Mouse (Mus musculus): ENCODE measurements around the gene Card9.
A peak's percentile ranks its signal among the peaks of the same experiment; 100 is the strongest.

Card9 gene

GRCm38 (mm10) chr2:26327852-26328251 lies 32.9 kb downstream of the Card9 start:
- no peak for DNase-seq (ENCODE audit: low read depth, low spot score)

GRCm38 (mm10) chr2:26325386-26326181 lies 35.1 kb downstream of the Card9 start:
- DNase-seq (ENCODE audit: low read depth, low spot score) = peak; percentile 78

- no peak for DNase-seq (ENCODE audit: low read depth, low spot score)
Observed at GRCm38 (mm10) chr2:26324917-26325316, 35.8 kb downstream of the Card9 start.

- no peak for DNase-seq (ENCODE audit: low read depth, low spot score)
Observed at GRCm38 (mm10) chr2:26323589-26324325, 37.0 kb downstream of the Card9 start.

GRCm38 (mm10) chr2:26320245-26321185 lies 40.2 kb downstream of the Card9 start:
- no peak for DNase-seq (ENCODE audit: low read depth, low spot score)

- DNase-seq (ENCODE audit: low read depth, low spot score) = no peak
Observed at GRCm38 (mm10) chr2:26319519-26320244, 41.0 kb downstream of the Card9 start.

GRCm38 (mm10) chr2:26319109-26319508 lies 41.6 kb downstream of the Card9 start:
- DNase-seq (ENCODE audit: low read depth, low spot score) = no peak

GRCm38 (mm10) chr2:26317991-26318672 lies 42.6 kb downstream of the Card9 start:
- DNase-seq (ENCODE audit: low read depth, low spot score) = no peak

GRCm38 (mm10) chr2:26317371-26317770 lies 43.3 kb downstream of the Card9 start:
- DNase-seq (ENCODE audit: low read depth, low spot score) = no peak

- peak; percentile 70 for DNase-seq (ENCODE audit: low read depth, low spot score)
Observed at GRCm38 (mm10) chr2:26316576-26317246, 44.0 kb downstream of the Card9 start.

- DNase-seq (ENCODE audit: low read depth, low spot score) = peak; percentile 32
Observed at GRCm38 (mm10) chr2:26315925-26316311, 44.8 kb downstream of the Card9 start.

- DNase-seq (ENCODE audit: low read depth, low spot score) = peak; percentile 72
Observed at GRCm38 (mm10) chr2:26315072-26315924, 45.4 kb downstream of the Card9 start, which contains the start of gene Gpsm1. Gene Gpsm1, plus strand, starts transcription at chr2:26315515.

- DNase-seq (ENCODE audit: low read depth, low spot score) = peak; percentile 71
Observed at GRCm38 (mm10) chr2:26314281-26315071, 46.2 kb downstream of the Card9 start.

GRCm38 (mm10) chr2:26313394-26313793 lies 47.3 kb downstream of the Card9 start:
- no peak for DNase-seq (ENCODE audit: low read depth, low spot score)

- DNase-seq (ENCODE audit: low read depth, low spot score) = no peak
Observed at GRCm38 (mm10) chr2:26312812-26313211, 47.9 kb downstream of the Card9 start.

GRCm38 (mm10) chr2:26311936-26312335 lies 48.8 kb downstream of the Card9 start:
- no peak for DNase-seq (ENCODE audit: low read depth, low spot score)

- DNase-seq (ENCODE audit: low read depth, low spot score) = peak; percentile 34
Observed at GRCm38 (mm10) chr2:26309739-26310138, 51.0 kb downstream of the Card9 start.

GRCm38 (mm10) chr2:26306702-26307101 lies 54.0 kb downstream of the Card9 start:
- DNase-seq (ENCODE audit: low read depth, low spot score) = no peak
